Mouse (Mus musculus) cerebellum, postnatal 25 days (tissue): ENCODE measurements at regions not wholly inside any gene's neighbourhood (a gene's known extent, or its start where the extent isn't known, plus 50 kb on each side); places are given as distances from the start of the nearest gene placed in this dataset.

ENCODE experiments used
- DNase-seq, 2 experiments: peaks; one replicate each; pipeline ENCODE4 v3.0.0; 2021; ENCODE audit warnings: mixed read lengths in 2 of 2

DNA sequence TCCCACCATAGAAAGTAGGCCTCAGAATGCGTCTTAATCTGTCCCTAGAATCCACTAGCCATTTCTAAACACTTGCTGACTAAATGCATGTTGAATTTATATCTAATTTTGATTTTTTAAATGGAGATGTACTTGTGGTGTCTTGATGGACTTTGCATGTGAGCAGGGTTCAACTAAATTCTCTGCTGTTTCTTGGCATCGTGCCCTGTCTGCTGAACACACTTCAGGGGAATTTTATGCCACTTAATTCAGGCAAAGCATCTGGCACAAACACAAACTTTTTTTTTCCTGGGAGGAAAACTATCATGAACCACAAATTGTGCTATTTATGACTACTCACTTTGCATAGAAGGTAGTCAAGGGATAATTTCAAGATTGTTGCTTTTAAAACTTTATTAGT is 87.7 kb downstream of the Stc2 start:
- DNase-seq = no peak

DNA sequence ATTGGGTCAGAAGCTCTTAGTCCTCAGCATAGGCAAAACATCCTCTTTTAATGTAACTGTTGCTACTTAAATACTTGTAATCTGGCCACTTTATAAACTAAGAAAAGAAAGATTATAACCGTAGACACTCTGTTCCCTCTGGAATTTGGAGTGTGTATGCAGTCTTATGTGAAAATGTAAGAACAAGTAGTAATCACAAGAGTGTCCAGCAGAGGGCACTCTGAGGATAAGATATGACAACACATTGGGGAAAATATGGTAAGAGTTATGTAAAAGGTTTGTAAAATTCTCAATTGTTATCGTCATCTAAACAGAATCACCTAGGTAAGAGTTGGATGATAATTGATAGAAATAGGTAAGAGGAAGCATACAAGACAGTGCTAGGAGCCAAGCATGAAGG is 66.2 kb upstream of the Gm17332 start:
- peak; percentile 35 to 81 for DNase-seq
